Mouse (Mus musculus) gastrocnemius, postnatal 14 days (tissue): ENCODE measurements around the gene Gltpd2. TPM values are rescaled to one million over a fixed set of nuclear protein-coding genes. Genes with fewer than 3 reads are reported as not detected.
A peak's percentile ranks its signal among the peaks of the same experiment; 100 is the strongest.
"Not testable (repeated sequence)": the region's sequence is repeated elsewhere in the genome, so short reads cannot be mapped to it uniquely, and the experiment has no call there.

Source experiments
- DNase-seq: peaks from one replicate; pipeline ENCODE4 v3.0.0; 2021; ENCODE audit warnings: mixed read lengths
- intact Hi-C: fragments of 180-260 bp; cut with DNase I; formaldehyde crosslinking; loops from one replicate; pipeline ENCODE4 v1.15.1; 2025; ENCODE audit warnings: low total_unique reads
- total RNA-seq, 2 experiments: library from RNA; stranded (reverse); gene quantifications; 2 replicates each; pipeline ENCODE4 v1.2.3; 2021

The Gltpd2 gene
- total RNA-seq, 2 experiments from 2014 or later: not detected

DNA sequence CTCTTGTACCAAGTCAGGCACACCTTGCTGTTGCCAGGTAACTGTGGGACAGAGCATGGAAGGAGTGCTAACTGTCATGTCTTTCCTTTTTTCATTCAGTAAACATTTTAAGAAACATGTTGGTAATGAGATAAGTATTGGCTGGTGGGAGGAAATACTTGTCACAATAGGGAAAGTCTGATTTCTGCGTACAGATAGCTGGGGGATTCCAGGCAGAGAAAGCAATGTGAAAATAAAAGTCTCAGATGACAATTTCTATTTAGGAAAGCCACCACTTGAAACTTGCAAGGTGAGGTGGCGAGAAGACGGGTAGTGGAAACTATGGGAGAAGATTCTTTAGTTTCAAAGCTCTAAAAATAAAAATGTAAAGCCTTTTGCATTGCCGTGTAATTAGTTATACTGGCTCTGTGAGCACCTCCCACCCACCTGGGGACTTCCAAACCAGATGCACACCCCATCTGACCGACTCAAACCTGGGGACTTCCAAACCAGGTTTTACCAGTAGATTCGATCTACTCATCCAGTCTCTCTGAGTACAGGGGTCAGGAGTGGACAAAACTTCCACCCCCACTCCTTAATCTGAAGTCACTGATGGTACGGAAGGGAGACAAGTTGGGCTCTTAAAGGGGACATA is 6.2 kb upstream of the Gltpd2 start:
- DNase-seq: no peak
- intact Hi-C loops: no loop called here

- peak; percentile 56 for DNase-seq
- intact Hi-C loops: no loop called here
Observed at GRCm38 (mm10) chr11:70513520-70513919, 5.5 kb upstream of the Gltpd2 start.

GRCm38 (mm10) chr11:70514288-70514687 is 4.7 kb upstream of the Gltpd2 start, which contains the start of gene Vmo1:
Gene Vmo1, minus strand, starts transcription at chr11:70514616.
- intact Hi-C loops: no loop called here

DNA sequence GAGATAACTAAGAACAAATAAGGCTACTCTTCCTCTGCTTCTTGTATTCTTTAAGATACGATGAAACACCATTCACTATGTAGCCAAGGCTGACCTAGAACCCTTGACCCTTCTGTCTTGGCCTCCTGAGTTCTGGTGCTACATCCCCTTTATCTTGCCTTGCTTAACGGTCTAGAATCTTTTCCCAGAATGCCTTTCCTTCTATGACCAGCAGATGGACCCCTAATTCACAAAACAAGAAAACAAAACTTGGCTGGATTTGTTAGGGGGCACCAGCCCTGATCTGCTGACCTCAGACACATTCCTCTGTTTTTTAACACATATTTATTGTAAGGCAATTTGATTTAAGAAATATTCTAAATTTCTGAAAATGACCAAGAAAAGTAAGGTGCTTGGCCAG is 2.6 kb upstream of the Gltpd2 start:
- no peak for DNase-seq
- intact Hi-C loops: loop anchor here (5.0 kb wide), 1 partner anchor 241 kb away; no protein-coding TSS in a partner anchor

More at GRCm38 (mm10) chr11:70514288-70514687, 4.7 kb upstream of the Gltpd2 start, which contains the start of gene Vmo1:
- DNase-seq: no peak

GRCm38 (mm10) chr11:70518436-70518835 is 560 bp upstream of the Gltpd2 start:
- intact Hi-C loops: loop anchor here (2.0 to 5.0 kb wide), 2 partner anchors 86 to 239 kb away; no protein-coding TSS in a partner anchor
- DNase-seq: no peak

DNA sequence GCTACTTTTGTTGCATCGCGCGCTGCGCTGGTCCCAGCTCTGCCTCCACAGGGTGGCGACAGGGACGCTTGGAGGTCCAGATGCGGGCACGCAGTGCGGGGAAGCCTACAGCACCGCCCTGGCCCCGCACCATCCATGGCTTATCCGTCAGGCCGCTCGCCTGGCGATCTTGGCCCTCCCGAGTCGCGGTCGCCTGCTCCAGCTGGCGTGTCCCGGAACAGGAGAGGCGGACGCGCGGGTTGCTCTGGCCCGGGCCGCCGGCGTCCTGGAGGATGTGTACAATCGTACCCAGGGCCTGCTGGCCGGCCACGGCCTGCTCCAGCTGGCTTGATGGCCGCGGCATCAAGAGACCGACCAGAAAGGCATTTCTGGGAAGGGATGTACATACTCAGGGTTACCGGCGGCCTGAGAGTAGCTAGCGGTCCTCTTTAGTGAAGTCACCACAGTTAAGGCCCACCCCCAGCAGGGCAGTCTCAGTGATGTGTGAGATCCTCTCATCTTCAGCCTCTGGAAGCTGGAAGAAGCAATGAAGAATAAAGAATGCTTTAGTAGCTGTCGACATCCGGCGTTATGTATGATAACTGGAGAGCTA is 1.3 kb downstream of the Gltpd2 start:
- DNase-seq: peak; percentile 59
- intact Hi-C loops: no loop called here

DNA sequence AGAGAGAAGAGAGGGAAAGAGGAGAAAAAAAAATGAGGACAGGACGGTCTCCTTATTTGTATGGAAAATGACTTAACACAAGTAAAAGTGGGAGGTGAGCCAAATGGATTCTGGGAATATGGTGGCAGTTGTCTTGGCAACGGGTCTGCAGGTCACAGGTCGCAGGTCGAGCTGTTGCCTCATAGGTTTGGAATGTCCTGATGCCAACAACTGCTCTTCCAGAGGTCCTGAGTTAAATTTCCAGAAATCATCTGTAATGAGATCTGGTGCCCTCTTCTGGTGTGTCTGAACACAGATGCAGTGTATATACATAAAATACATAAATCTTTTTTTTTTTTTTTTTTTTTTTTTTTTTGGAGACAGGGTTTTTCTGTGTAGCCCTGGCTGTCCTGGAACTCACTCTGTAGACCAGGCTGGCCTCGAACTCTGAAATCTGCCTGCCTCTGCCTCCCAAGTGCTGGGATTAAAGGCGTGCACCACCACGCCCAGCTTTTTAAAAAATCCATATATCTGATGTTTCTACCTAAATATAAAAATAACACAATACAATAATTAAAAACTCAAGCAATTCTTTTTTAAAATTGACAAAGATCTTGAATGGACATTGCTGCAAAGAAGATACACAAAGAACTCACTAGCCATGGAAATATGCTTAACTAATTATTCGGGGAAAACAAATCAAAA is 4.5 kb downstream of the Gltpd2 start:
- DNase-seq, intact Hi-C loops: not testable (repeated sequence)

- intact Hi-C loops: no loop called here
- DNase-seq: no peak
Observed at GRCm38 (mm10) chr11:70524782-70525181, 5.8 kb downstream of the Gltpd2 start.

DNA sequence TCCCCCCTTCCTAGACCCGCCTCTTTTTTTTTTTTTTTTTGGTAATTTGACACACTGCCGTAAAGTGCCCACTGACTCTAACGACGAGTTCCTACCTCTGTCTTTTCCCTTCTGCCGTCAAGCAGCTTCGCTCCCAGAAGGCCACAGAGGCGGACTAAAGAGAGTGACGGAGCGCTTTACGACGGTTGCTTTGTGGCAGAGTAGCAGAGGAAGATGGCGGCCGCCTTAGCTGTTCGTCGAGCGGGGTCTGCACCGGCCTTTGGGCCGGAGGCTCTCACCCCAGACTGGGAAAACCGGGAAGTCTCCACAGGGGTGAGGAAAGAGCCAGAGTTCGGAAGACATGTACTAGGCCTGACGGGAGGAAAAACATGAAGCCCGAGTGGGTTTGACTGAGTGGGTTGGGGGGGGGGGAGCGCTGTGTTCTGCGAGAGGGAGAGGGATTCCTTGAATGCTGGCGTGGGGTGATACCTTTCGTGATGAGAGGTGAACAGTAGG is 6.2 kb downstream of the Gltpd2 start, which contains the start of gene Psmb6:
Gene Psmb6, plus strand, starts transcription at position 184 of the 495 bp plus-strand sequence.
- peak; percentile 89 for DNase-seq
- intact Hi-C loops: no loop called here

- intact Hi-C loops: no loop called here
- no peak for DNase-seq
Observed at GRCm38 (mm10) chr11:70525726-70526125, 6.7 kb downstream of the Gltpd2 start.

GRCm38 (mm10) chr11:70526211-70526610 is 7.2 kb downstream of the Gltpd2 start:
- no peak for DNase-seq
- intact Hi-C loops: no loop called here

- intact Hi-C loops: no loop called here
- DNase-seq: no peak
Observed at GRCm38 (mm10) chr11:70528610-70529009, 9.6 kb downstream of the Gltpd2 start.

GRCm38 (mm10) chr11:70531065-70531464 is 12.1 kb downstream of the Gltpd2 start:
- intact Hi-C loops: loop anchor here (5.0 kb wide), 1 partner anchor 76 kb away; no protein-coding TSS in a partner anchor
- DNase-seq: not testable (repeated sequence)

DNA sequence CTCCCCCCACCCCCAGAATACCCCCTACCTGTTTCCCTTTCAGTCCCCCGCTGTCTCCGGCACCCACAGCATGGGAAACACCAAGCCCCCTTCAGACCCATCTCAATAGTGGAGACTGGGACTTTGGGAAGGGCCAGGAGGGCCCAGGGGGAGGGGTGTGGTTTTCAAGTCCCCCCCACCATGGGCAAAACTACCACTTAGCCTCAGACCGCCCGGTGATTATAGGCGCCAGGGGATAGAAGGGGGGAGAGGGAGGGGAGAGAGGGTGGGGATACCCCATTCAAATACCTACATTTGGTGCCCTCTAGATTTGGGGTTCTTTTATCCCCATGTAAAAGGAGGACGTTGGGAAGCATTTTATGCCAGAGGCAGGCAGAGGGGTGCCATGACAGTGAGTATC is 13.8 kb downstream of the Gltpd2 start, which contains the start of gene Gm40193:
Gene Gm40193, minus strand, starts transcription at position 101 of the 400 bp plus-strand sequence.
- intact Hi-C loops: loop anchor here (5.0 kb wide), 1 partner anchor 74 kb away; no protein-coding TSS in a partner anchor
- DNase-seq: no peak

DNA sequence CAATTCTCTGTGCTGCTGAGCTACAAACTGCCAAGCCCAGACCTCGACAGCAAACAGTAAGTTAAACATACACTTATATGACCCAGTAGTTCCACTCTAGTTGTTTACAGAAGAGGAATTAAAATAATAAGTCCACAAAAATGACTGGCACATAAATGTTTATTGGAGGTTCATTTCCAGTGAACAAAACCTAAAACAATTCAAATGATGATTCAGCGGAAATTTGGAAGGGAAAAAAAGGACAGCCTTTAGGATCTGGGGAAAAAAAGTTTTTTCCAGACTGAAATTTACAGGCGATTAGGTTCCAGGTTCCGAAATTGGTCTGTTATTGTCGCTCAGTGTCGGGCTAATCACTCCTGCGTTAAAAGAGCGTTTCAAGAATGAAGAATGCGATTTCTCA is 20.4 kb downstream of the Gltpd2 start:
- intact Hi-C loops: no loop called here
- no peak for DNase-seq

DNA sequence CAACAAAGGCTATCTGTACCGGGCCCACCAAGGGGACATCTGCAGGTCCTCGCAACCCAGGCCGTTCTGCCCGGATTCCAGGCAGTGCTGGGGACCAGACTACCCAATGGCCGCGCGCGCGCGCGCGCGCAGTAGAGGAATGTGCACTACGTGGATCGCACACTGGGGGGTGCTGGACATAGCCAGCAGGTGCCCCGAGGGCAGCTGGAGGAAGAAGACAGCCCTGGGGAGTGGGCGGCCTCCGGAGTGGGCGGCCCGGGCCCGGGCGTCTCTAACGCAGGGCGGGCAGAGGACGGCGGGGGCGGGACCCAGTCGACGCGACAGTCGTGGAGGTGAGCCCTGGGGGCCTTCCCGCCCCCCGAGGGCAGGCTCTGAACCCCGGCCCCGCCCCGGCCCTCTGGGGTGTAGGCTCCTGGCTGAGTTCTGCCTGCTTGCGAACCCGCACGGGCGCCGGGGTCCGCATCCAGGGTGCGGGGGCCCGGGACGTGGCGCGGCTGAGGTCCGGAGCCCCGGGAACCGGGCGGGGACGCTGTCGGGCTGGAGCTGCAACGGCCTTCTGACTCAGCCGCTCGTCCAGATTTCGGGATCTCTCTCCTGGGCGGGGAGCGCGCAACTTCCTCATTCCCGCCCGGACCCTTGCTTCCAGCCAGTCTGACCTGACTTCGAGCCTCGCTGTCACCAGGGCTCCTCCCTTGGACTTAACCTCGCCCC is 21.0 kb downstream of the Gltpd2 start, which contains the start of gene Pld2:
Gene Pld2, plus strand, starts transcription at position 188 of the 711 bp plus-strand sequence.
- intact Hi-C loops: no loop called here
- DNase-seq: peak; percentile 90

DNA sequence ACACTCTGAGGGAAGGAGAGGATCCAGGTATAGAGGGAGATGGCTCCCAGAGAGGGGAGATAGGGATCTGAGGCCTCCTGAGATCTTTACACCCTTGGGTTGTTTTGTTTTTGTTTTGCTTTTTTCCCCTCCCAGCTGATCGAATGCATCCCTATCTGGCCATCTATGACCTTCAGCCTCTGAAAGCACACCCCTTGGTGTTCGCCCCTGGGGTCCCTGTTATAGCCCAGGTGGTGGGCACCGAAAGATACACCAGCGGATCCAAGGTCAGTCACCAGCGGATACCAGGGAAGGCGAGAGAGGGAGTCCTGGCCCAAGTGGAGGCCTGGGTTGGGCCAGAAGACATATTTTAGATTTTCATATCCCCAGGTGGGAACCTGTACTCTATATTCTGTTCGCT is 21.9 kb downstream of the Gltpd2 start:
- intact Hi-C loops: no loop called here

DNA sequence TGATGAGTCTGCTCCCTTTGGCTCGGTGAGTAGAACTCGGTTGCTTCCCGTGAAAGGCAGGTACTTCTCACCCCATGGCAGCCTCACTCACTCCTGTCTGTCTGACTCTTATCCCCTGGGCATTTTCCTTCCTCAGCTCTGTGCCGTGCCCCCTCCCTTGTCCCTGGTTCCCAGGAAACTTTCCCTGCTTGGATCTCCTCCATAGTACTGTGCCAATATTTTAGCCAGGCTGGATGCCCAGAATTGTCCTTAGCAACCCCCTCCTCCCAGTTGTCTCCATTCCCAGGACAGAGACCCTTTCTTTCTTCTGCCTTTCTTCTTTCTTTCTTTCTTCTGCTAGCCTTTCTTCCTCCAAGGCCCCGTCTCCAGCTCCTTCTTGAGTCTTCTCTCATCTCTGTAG is 22.4 kb downstream of the Gltpd2 start:
- intact Hi-C loops: no loop called here

More for the DNA sequence above, 21.9 kb downstream of the Gltpd2 start:
- DNase-seq: no peak

GRCm38 (mm10) chr11:70544496-70544895 is 25.5 kb downstream of the Gltpd2 start:
- intact Hi-C loops: no loop called here
- DNase-seq: no peak

More for the DNA sequence above, 22.4 kb downstream of the Gltpd2 start:
- no peak for DNase-seq
